Mouse (Mus musculus): Measurements from ENCODE around the gene Zmiz1. TPM values are rescaled to one million over a fixed set of nuclear protein-coding genes. Genes with fewer than 3 reads are reported as not detected.

The Zmiz1 gene
- polyA plus RNA-seq, 1 experiment from 2014 or later, result 57.0 TPM

DNA sequence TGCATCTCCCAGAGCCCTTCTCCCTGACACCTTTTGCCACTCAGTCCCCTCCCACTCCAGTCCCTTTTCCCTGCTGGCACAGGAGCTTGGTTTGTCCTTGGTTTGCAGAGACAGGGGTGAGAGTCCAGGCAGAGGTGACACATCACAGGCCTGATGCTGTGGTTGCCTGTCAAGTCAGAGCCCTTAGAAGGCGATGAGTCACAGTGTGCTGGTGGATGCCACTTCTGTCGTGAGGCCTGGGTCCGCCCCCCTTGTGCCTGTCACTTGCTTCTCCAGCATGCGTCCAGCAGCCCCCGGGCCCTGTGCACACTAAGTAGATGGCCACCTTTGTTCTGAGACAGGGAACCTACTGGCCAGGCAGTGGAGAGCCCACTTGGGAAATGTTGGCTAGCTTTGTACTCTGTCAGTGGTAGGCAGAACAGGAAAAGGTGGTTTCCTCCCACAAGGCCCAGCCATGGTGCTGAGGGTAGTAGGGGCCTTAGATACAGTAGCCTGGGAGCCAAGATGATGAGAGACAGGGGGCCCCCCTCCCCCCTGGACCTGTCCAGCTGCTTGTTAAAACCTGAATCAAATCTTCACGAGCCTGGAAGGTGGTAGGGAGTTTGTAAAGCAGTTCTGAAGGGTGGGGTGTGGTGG lies 181.6 kb downstream of the Zmiz1 start:
- ATAC-seq (ENCODE audit: low FRiP score) (no peak), DNase-seq (ENCODE audit: low spot score) (no peak)
- H3K4me2 ChIP-seq (replicated peaks; ENCODE audit: low read depth, low read length), result no peak overlapping the region
- H3K27me3 ChIP-seq (ENCODE audit: control insufficient read depth, insufficient read depth, low read length), result no peaks in the 10 kb centered on the region
- H3K27ac ChIP-seq (ENCODE audit: low read depth, low read length), result no peak overlapping the region
- H3K9me3 ChIP-seq (ENCODE audit: control insufficient read depth, low read length), result no peaks in the 10 kb centered on the region
- 61% methylated on average over 6 of the region's 6 CpGs for WGBS
- peaks cover 3% of the 10 kb centered on the region; the same call in 1 of the 2 replicates for H3K4me1 ChIP-seq (replicated peaks; ENCODE audit: control insufficient read depth, insufficient read depth, low read length)
- H3K4me3 ChIP-seq (ENCODE audit: low read depth, low read length), result no peak overlapping the region
- H3K36me3 ChIP-seq (ENCODE audit: control insufficient read depth, insufficient read depth, low read length), result peaks cover 25% of the 10 kb centered on the region
- no peak overlapping the region for H3K9ac ChIP-seq (ENCODE audit: low read depth, low read length)

DNA sequence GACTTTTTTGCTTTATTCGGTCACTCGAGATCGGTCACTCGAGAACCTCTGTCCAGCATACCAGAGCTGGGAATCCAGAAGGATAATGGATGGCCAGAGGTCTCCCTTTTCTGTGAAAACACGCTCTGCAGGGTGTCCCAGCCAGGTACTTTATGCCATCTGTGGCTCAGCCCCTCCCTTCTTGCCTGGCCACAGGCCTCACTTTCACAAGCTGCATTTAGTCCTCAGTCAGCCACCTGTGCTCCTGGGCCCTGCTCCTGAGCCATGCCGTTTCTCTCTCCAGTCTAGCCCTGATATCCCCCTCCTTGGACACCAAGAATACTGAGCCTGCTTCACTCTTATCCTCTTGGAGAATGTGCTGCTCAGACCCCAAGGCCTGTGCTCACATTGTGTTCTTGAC lies 182.1 kb downstream of the Zmiz1 start:
- no peak overlapping the region for H3K4me2 ChIP-seq (replicated peaks; ENCODE audit: low read depth, low read length)
- H3K4me1 ChIP-seq (replicated peaks; ENCODE audit: control insufficient read depth, insufficient read depth, low read length), result no peaks in the 10 kb centered on the region
- no peak overlapping the region for H3K4me3 ChIP-seq (ENCODE audit: low read depth, low read length)
- no peak overlapping the region for H3K27ac ChIP-seq (ENCODE audit: low read depth, low read length)
- DNase-seq (ENCODE audit: low spot score), result no peak
- no peaks in the 10 kb centered on the region for H3K27me3 ChIP-seq (ENCODE audit: control insufficient read depth, insufficient read depth, low read length)
- no peaks in the 10 kb centered on the region for H3K9me3 ChIP-seq (ENCODE audit: control insufficient read depth, low read length)
- no peak overlapping the region for H3K9ac ChIP-seq (ENCODE audit: low read depth, low read length)
- 91% methylated on average over 6 of the region's 6 CpGs for WGBS
- H3K36me3 ChIP-seq (ENCODE audit: control insufficient read depth, insufficient read depth, low read length), result peaks cover 24% of the 10 kb centered on the region
- ATAC-seq (ENCODE audit: low FRiP score), result no peak

DNA sequence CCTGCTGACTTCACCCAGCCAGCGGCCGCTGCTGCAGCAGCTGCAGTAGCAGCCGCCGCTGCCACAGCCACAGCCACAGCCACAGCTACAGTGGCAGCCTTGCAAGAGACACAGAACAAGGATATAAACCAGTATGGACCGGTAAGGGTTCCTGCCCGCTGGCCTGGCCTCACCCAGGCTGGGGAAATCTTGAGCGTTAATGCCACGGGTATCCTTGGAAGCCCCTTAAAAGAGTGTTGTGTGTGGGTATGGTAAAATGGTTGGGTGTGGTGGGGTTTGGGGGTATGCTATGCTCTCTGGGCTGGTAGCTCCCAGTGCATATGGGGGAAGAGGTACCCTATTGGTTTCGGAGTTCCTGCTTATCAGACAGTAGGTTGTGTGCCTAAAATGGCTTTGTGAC lies 186.7 kb downstream of the Zmiz1 start:
- no peak for ATAC-seq (ENCODE audit: low FRiP score)
- no peak overlapping the region for H3K27ac ChIP-seq (ENCODE audit: low read depth, low read length)
- WGBS, result 93% methylated on average over 9 of the region's 9 CpGs

DNA sequence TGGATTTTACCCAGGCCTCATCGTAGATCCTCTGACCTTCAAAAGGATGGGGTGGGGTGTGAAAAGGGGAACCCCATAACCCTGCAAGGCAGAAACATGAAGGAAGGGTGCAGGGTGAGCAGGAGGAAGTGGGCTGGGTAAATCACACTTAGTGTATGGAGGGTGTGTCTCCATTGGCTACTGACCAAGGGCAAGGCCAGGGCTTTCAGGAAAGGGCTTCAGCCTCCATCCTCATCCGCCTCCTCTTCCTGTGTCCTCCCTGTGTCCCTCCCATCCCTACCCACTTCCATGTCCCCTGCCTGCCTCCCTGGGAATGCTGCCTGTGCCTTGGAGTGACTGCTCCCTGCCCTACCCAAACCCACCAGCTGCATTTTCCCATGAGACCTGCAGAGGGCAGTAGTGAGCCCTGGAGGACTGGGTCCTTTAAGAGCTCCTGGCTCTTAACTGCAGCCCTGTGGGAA lies 187.2 kb downstream of the Zmiz1 start:
- Histone ChIP-seq H3K27ac (ENCODE audit: low read depth, low read length) (no peak overlapping the region), H3K27me3 (ENCODE audit: control insufficient read depth, insufficient read depth, low read length) (no peaks in the 10 kb centered on the region), H3K4me2 (replicated peaks; ENCODE audit: low read depth, low read length) (no peak overlapping the region), H3K9ac (ENCODE audit: low read depth, low read length) (no peak overlapping the region), H3K36me3 (ENCODE audit: control insufficient read depth, insufficient read depth, low read length) (peaks cover 27% of the 10 kb centered on the region), H3K4me1 (replicated peaks; ENCODE audit: control insufficient read depth, insufficient read depth, low read length) (no peaks in the 10 kb centered on the region), H3K4me3 (ENCODE audit: low read depth, low read length) (no peak overlapping the region), H3K9me3 (ENCODE audit: control insufficient read depth, low read length) (no peaks in the 10 kb centered on the region)
- 74% methylated on average over 2 of the region's 2 CpGs for WGBS
- DNase-seq (ENCODE audit: low spot score) (peak; percentile 86), ATAC-seq (ENCODE audit: low FRiP score) (peak; percentile 45)

More for the DNA sequence above, 186.7 kb downstream of the Zmiz1 start:
- Histone ChIP-seq H3K4me1 (replicated peaks; ENCODE audit: control insufficient read depth, insufficient read depth, low read length) (no peaks in the 10 kb centered on the region), H3K36me3 (ENCODE audit: control insufficient read depth, insufficient read depth, low read length) (peaks cover 27% of the 10 kb centered on the region), H3K4me3 (ENCODE audit: low read depth, low read length) (no peak overlapping the region), H3K4me2 (replicated peaks; ENCODE audit: low read depth, low read length) (no peak overlapping the region), H3K9me3 (ENCODE audit: control insufficient read depth, low read length) (no peaks in the 10 kb centered on the region), H3K9ac (ENCODE audit: low read depth, low read length) (no peak overlapping the region), H3K27me3 (ENCODE audit: control insufficient read depth, insufficient read depth, low read length) (no peaks in the 10 kb centered on the region)
- DNase-seq (ENCODE audit: low spot score), result no peak

DNA sequence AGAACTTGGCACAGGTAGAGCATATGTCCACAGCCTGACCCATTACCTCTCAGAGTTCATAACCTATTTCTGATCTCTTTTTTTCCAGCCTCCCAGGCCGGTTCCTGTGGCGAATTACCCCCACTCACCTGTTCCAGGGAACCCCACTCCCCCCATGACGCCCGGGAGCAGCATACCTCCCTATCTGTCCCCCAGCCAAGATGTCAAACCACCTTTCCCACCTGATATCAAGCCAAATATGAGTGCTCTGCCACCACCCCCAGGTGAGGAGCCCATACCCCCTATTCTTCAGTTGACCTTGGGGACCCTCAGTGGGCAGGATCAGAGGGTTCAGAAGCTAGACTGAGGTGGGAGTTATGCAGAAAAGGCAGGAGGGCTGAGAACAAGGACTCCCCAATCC lies 192.1 kb downstream of the Zmiz1 start:
- no peak for ATAC-seq (ENCODE audit: low FRiP score)
- Histone ChIP-seq H3K36me3 (ENCODE audit: control insufficient read depth, insufficient read depth, low read length) (peaks cover 47% of the 10 kb centered on the region), H3K9ac (ENCODE audit: low read depth, low read length) (no peak overlapping the region), H3K4me3 (ENCODE audit: low read depth, low read length) (no peak overlapping the region), H3K27me3 (ENCODE audit: control insufficient read depth, insufficient read depth, low read length) (no peaks in the 10 kb centered on the region), H3K27ac (ENCODE audit: low read depth, low read length) (no peak overlapping the region), H3K9me3 (ENCODE audit: control insufficient read depth, low read length) (no peaks in the 10 kb centered on the region), H3K4me1 (replicated peaks; ENCODE audit: control insufficient read depth, insufficient read depth, low read length) (no peaks in the 10 kb centered on the region), H3K4me2 (replicated peaks; ENCODE audit: low read depth, low read length) (no peak overlapping the region)
- 98% methylated on average over 4 of the region's 4 CpGs for WGBS
- no peak for DNase-seq (ENCODE audit: low spot score)

DNA sequence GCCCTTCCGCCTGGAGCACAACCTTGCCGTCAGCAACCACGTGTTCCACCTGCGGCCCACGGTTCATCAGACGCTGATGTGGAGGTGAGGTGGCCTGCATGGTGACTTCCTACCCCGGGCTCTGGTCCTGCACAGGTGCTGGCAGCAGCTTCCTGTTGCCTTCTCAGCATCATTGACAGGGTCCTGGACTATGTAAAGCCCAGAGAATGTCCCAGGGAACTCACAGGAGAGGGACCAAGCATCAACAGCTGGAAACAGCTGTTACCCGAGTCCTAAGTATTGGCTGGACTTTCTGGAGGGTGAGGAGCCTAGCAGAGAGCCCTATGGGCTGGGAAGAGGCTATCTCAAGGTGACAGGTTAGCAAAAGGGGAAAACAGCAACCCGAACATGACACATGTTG lies 192.9 kb downstream of the Zmiz1 start:
- peaks cover 48% of the 10 kb centered on the region for H3K36me3 ChIP-seq (ENCODE audit: control insufficient read depth, insufficient read depth, low read length)
- ATAC-seq (ENCODE audit: low FRiP score) (no peak), DNase-seq (ENCODE audit: low spot score) (no peak)
- H3K27ac ChIP-seq (ENCODE audit: low read depth, low read length), result no peak overlapping the region
- no peaks in the 10 kb centered on the region for H3K9me3 ChIP-seq (ENCODE audit: control insufficient read depth, low read length)
- no peaks in the 10 kb centered on the region for H3K27me3 ChIP-seq (ENCODE audit: control insufficient read depth, insufficient read depth, low read length)
- no peaks in the 10 kb centered on the region for H3K4me1 ChIP-seq (replicated peaks; ENCODE audit: control insufficient read depth, insufficient read depth, low read length)
- 88% methylated on average over 9 of the region's 9 CpGs for WGBS
- no peak overlapping the region for H3K4me3 ChIP-seq (ENCODE audit: low read depth, low read length)
- H3K4me2 ChIP-seq (replicated peaks; ENCODE audit: low read depth, low read length), result no peak overlapping the region
- no peak overlapping the region for H3K9ac ChIP-seq (ENCODE audit: low read depth, low read length)

DNA sequence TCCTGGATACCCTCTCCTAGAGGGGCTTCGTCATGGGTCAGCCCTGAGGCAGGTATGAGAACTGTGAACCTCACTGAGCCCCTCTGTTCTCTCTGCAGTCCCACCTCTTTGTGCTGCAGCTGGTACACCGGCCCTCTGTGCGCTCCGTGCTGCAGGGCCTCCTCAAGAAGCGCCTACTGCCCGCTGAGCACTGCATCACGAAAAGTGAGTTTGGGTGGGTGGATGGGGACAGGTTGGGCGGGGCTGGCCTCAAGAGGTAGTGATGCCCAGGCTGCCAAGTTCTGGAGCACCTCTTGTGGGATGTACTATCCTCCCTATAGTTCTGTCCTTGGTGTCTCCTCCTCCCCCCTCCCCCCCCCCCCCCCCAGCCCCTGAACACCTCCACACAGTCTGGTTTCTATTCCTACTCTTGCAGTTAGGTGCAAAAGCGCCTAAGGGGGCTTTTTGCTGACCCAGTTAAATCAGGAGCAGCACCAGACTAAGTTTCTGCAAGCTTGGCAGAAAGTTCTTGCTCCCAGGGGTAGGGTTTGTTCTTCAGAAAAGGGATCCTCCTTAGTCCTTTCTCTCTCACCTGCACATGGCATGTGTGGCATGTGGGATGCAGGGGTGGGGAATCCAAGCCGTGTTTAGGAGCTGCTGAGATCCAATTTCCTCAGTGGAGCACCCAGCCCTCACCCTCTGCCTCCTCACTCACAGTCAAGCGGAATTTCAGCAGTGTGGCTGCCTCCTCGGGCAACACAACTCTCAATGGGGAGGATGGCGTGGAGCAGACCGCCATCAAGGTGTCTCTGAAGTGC lies 195.6 kb downstream of the Zmiz1 start:
- H3K27ac ChIP-seq (ENCODE audit: low read depth, low read length), result no peak overlapping the region
- H3K4me1 ChIP-seq (replicated peaks; ENCODE audit: control insufficient read depth, insufficient read depth, low read length), result no peaks in the 10 kb centered on the region
- no peaks in the 10 kb centered on the region for H3K27me3 ChIP-seq (ENCODE audit: control insufficient read depth, insufficient read depth, low read length)
- peaks cover 53% of the 10 kb centered on the region for H3K36me3 ChIP-seq (ENCODE audit: control insufficient read depth, insufficient read depth, low read length)
- 95% methylated on average over 14 of the region's 14 CpGs for WGBS
- no peak for ATAC-seq (ENCODE audit: low FRiP score)
- no peaks in the 10 kb centered on the region for H3K9me3 ChIP-seq (ENCODE audit: control insufficient read depth, low read length)
- H3K9ac ChIP-seq (ENCODE audit: low read depth, low read length), result no peak overlapping the region
- DNase-seq (ENCODE audit: low spot score), result no peak
- no peak overlapping the region for H3K4me3 ChIP-seq (ENCODE audit: low read depth, low read length)
- H3K4me2 ChIP-seq (replicated peaks; ENCODE audit: low read depth, low read length), result no peak overlapping the region

DNA sequence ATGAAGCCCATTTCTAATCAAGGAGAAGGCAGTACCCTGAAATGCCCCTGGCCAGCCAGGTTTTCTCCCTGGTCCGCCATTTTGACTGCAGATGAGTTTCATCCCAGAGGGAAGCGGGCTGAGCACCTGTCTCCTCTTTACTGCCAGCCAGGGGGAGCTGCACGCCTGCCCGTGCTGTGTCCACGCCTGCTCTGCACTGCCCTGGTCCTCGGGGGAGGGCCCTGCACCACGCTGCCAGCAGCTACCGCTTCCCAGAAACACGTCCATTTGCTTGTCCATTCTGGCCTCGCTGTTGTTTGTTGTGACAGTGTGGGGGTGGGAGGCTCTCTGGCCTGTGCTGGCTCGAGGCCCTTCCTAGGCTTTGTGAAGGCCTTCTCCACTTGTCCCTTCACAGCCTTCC lies 201.7 kb downstream of the Zmiz1 start:
- no peaks in the 10 kb centered on the region for H3K27me3 ChIP-seq (ENCODE audit: control insufficient read depth, insufficient read depth, low read length)
- no peak overlapping the region for H3K9ac ChIP-seq (ENCODE audit: low read depth, low read length)
- H3K9me3 ChIP-seq (ENCODE audit: control insufficient read depth, low read length), result no peaks in the 10 kb centered on the region
- H3K36me3 ChIP-seq (ENCODE audit: control insufficient read depth, insufficient read depth, low read length), result peaks cover 37% of the 10 kb centered on the region
- WGBS, result 58% methylated on average over 11 of the region's 11 CpGs
- H3K4me1 ChIP-seq (replicated peaks; ENCODE audit: control insufficient read depth, insufficient read depth, low read length), result 0 out of 2 replicates have a peak, but pooled peaks cover 3% of the 10 kb centered on the region
- ATAC-seq (ENCODE audit: low FRiP score) (no peak), DNase-seq (ENCODE audit: low spot score) (no peak)
- no peak overlapping the region for H3K27ac ChIP-seq (ENCODE audit: low read depth, low read length)
- no peak overlapping the region for H3K4me3 ChIP-seq (ENCODE audit: low read depth, low read length)
- H3K4me2 ChIP-seq (replicated peaks; ENCODE audit: low read depth, low read length), result no peak overlapping the region

Data from hindbrain, embryonic 11.5 days (tissue).